Mouse (Mus musculus): ENCODE results near the gene Slc38a9.

The Slc38a9 gene

DNA sequence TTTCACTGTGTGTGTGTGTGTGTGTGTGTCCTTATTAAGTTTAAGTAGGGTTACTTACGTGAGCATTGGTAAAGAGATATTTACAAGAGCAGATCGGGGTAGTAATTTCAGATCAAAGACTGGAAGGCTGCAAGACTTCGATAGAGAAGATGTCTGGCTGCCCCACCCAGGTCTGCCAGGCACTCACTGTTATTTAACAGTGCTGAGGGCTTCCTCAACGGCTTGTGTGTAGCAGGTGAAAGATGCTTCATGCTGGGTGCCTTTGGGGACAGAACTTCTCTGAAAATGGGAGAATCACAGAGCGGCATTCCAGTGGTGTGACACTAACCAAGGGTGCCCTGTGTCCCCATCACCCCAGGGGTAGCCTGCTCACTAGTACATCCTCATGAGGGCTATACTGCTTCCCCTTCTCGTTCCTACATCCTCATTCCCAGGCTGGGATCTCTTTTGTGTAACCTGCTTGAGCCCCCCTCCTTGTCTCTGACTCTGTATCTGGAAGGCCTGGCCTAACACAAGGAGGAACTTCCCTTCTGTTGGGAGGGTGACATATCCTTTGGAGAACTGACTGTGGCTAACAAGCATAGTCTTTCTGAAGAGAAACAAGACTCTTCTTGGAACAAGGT, 87.4 kb downstream of the Slc38a9 start:
- DNase-seq = no peak

DNA sequence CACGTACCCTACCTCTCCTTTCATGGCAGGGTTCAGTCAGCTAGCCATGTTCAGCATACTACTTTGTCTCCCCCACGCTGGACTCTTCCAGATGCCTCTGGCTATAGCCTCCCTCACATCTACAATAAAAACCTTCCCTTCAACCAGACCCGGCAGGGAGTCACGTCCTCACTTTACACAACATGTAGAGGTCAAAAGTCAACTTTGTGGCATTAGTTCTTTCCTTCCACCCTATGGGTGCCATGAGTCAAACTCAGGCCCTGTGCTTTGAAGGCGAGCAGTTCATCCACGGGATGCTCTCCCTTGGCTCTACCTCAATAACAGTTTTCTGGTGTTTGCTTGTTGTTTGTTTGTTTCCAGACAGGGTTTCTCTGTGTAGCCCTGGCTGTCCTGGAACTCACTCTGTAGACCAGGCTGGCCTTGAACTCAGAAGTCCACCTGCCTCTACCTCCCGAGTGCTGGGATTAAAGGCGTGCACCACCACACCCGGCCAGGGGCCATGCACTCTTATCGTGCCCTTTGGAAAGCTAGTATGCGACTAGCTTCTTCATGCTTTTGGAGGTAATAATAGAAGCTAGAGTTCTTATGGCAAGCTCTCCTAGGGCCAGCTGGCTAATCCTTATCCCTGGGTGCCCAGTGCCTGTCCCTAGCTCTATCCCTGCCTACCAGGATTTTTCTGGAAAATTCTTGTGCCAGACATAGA, 88.4 kb downstream of the Slc38a9 start:
- DNase-seq = no peak

DNA sequence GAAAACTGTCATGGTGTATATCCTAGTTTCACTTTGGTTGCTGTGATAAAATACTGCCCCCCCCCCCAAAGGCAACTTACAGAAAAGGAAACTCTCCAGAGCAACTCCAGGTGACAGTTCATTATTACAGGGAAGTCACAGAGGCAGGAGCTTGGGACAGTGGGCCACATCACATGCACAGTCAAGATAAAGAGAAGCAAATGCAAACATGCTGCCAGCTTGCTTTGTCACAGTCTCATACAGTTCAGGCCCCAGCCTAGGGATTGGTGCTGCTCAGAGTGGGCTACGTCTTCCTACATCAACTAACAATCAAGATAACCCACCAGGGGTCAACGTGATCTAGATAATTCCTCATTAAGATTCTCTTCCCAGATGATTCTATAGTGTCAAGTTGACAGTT, 89.3 kb downstream of the Slc38a9 start:
- DNase-seq = no peak

DNA sequence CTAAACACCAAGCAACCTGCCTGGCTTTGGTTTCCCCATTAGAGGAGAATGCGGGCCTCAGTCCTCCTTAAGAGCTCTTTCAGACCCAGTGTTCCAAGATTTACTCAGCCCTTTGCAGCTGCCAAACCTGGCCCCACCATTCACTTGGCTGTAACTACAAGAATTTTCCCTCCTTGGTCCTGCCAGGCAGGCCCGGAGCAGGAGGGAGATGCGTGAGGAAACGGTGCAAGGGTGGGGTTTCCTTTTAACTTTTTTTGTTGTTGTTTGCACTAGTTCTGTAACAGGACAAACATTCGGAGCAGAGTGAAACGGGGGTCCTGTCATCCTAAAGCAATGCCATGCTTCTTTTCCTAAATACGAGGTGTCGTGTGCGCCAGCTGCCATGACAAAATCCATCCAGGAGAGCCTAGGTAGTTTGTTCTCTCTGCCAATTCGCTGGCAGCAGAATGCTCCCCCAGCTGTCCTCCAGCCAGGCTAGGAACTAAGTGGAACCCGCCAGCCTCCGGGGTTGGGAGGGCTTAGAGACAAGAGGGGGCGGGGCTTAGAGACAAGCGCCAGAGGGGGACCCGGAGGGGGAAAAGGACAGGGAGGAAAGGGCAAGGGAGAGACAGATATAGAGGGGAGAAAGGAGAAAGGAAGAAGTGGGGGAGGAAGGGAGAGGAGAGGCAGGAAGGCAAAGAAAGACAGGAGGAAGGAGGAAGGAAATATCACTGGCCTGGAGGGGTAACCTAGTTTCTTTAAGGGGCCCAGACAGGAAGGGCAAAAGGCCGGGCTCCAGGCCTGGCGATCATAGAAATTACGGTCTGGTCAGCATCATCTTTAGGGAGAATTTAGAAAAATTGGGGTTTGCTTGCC, 91.1 kb downstream of the Slc38a9 start:
- DNase-seq = peak; percentile 71

DNA sequence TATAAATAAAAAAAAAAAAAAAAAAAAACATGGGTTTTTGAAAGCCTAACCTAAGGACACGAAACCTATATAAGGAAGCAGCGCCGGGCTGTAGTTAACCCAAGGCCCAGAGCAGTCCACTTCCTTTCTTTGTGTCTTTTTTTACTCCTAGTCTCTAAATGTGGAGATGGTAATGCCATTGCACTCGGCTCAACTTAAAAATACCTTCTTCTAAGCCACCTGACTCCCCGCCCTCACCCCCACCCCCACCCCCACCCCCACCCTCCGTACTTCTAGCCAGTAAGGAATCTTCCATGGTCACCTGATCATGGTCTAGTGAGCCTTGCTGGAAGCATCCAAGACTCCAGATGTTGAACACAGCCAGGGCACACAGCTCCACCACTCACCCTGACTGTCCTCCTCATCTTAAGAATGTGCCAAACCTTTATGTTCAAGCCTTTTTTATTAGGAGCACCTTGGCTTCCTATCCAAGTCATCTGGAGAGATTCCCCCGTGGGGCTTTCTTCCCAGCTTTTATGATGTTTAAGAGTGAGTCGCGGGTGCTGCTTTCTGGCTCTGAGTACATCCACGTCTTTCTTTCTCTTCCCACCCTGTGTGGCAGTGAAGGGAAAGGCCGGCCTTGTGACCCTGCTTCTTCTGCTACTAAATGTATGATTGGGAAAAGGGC, 91.9 kb downstream of the Slc38a9 start:
- DNase-seq = no peak

DNA sequence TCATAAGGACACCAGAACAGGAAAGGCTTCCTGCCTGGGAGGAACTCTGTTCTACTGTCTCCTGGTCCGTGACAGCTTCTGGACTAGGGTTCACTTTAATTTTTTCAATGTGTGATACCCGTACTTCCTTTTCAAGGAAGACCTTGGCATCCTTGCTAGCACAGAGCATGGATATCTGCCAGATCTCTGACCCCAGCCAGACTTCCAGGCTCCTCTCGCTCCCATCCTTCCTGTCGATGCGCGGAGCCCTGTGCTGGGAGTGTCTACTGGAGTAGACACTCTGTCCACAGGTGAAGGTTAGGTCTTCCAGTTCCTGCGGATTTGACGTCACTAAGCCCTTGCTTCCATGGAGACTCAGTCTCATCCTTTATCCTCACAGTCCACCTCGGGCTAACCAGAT, 93.0 kb downstream of the Slc38a9 start:
- DNase-seq = peak; percentile 71

DNA sequence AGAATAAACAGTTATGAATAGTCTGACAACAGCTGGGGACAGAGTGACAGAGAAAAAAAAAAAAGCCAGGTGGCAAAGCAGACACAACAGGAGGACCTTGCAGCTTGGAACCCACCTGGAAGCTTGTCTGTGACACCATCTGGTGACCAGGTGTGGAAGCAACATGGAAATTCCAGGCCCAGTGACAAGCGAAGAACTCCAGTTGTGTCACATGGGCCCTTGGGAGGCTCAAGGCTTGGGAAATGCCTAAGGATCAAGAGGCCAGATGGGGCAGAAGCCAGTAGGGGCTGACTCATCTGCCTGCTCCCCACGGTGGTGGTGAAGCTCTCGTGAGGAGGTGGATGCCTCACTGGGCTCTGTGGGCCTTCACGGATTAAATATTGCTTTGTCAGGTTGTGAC, 94.3 kb downstream of the Slc38a9 start:
- DNase-seq = no peak

DNA sequence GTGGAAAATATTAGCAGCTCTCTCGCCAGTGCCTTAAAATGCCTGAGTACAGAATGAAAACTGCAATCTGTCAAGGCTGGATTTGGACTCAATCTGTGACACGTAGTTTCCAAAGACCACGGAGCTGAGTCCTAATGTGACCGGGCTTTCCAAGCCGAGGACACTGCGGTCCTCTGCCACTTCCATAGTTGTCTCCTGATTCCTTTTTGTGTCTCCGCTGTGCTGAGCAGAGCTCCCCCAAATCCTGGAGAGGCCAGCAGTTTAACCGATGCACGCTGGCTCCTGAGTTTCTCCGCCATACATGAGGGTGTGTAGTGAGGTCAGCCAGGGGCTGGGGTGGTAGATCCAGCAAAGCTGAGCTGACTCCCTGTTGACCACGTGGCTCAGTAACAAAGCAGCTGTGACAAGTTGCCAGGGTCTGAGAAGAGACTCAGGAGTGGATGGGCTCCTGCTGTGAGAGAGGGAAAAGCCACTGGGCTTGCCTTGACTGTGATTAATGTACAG, 95.0 kb downstream of the Slc38a9 start:
- DNase-seq = no peak

DNA sequence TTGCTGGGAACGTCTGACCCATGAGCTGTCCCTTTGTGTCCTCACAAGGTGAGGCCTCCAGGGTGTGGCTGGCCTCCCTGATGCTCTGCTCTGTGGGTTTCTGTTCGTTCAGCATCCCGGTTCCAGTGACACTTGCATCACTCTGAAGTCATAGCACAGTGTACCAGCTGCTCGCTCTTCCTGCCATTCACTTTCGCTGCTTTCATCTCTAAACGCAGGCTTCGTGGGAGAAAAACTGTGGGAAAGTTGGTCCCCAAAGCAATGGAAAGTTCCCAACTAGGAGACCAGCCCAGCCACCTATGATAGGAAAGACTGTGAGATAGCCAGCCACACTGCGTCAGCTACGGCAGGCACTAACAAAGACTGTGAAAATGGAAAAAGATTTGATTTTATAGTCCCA, 96.8 kb downstream of the Slc38a9 start:
- DNase-seq = no peak

DNA sequence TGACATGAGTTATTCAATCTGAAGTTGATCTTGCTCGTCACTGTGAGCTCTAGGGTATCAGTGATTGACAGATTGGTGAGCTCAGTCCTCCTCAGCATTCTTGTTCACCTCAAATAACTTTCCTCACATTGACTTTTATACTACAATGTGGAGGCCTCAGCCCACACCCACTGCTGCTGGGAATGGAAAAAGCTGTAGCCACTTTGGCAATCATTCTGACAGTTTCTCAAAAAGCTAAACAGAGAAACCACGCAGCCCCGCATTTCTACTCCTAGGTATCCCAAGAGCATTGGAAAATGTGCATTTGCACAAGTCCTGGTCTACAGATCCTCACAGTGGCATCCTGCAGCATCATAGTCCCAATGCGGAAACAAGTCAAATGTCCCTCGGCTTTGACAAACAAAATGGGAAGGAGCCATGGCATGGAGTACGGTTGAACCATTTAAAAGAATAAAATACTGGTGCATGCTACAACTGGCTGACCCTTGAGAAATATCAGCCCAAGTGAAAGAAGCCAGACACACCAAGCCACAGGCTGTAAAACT, 98.1 kb downstream of the Slc38a9 start:
- no peak for DNase-seq

DNA sequence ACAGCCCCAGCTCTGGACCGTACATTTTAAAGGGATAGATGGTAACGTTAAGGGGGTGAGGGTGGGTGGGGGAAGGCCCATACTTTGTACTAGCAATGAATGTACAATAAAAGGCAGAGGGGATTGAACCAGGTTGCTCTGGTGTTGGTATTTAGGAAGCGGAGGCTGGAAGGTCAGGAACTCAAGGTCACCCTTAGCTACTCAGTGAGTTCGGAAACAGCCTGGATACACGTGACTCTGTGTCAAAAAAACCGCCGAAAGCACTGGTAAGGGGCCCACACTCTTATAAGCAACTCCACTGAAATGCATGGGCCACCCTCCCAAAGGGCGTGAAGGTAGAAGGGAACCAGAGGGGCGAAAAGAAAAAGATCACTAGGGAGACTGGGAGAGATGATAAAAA, 98.8 kb downstream of the Slc38a9 start:
- DNase-seq = no peak

DNA sequence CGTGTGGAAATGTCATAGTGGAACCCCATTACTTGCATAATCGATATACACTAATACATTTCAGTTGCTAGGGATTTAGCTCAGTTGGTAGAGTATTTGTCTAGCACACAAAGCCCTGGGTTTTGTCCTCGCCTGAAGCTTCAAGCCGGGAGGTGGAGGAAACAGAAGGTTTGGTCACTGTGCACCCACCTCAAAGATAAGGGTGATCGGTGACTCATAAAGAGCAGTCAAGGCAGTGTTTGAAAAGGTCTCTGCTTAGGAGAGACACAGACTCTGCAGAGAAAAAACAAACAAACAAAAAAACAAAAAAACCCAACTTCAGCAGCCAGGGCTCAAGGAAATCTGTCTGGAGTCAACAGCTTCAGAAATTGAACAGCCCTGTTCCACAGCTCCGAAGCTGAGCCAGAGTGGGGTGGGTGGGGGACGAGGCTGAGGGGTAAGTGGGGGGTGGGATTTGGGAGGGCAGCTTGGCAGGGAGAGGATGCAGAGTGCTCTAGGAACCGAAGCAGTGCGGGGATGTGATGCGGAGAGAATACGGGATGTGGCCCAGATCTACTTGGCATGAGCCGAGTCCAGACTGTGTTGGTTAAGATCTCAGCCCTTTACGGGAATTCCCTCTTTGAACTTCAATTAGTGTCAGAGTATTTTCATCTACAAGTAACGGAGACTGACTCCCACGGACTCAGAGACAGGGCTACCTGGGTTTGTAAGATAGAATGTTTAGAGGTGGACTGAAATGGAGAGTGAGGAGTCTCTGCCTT, 99.4 kb downstream of the Slc38a9 start:
- DNase-seq = no peak

DNA sequence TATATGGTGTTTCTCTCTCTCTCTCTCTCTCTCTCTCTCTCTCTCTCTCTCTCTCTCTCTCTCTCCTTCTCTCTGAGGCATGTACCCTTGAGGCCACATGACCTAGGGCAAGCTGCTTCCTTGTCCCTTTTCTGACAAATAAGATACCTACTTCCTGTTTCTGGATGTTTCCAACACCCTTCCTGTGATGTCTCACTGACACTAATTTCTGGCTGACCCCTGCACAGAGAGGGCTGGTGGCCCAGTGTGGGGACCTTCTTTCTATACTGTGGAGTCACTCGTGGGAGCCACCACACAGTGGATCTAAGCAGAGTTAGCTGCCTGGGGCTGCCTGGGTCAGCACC, 100.0 kb downstream of the Slc38a9 start:
- DNase-seq = no peak

DNA sequence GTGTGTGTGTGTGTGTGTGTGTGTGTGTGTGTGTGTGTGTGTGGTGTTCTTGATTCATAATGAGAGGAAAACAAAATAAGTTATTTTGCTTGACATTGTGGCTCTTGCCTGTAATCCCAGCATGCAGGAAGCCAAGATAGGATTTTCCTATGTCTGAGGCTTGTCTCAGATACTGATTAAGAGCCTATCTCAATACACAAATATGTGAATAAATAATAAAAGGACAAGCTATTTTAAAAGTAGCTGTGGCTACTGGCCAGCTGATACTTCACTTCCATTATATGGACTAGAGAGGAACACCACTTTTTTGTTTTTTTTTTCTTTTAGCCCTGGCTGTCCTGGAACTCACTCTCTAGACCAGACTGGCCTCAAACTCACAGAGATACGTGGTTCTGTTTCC, 101.2 kb downstream of the Slc38a9 start:
- DNase-seq = no peak

DNA sequence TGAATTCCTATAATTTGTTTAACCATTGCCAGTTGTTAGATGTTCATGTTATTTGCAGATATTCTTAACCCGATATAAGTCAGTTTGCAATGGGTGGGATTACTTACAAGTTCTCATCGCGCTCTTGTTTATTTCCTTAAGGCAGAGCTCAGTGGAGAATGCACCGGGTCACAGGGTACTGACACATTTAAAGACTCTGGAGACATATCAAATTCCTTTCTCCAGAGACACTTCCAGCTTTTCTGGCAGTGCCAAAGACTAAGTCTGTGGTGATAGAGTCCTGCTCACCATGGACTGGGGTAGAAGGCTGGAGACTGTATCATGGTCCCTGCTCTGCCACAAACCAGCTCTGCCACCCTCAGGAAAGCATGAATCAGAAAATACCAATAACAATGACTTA, 102.0 kb downstream of the Slc38a9 start:
- no peak for DNase-seq

DNA sequence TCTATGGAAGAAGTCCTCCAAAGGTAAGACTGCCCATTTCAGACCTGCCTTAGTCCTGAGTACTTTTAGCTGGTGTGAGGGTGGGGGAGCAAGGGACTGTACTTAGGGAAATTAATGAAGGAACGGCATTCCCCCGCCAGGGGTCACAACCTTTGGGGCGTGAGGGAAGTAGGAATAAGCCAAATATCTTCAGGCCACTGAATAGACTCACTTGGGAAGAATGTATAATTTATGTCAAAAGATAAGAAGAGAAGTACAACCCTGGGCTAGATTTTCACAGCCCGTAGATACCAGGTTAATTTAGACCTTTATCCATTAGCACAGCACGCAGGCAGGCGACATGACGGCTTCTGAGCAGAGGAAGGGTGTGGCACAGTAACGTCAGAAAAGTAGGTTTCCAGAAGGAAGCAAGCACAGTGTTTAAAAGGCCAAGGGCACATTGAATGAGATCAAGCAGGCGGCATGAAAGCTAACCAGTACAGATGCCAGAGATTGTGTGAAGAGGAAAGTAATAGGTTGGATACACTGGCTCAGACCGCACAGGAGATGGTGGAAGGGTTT, 103.1 kb downstream of the Slc38a9 start:
- no peak for DNase-seq

DNA sequence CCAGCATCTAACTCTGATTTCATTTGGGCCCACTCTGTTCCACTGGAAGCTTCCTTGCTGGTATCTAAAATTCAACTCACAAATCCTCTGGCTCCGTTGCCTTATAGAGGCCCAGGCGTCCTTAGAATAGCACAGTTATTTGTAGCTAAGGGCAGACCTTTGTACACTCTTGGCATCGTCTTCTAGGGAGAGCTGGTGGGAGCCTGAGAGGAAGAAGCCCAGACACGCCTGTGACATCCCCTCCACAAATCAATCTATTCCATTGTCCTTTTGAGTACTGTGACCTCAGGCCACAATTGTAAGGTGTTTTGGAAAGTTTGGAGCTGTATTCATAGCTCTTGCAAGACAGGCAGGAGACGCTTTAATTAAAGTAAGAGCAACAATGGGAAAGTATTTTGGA, 104.0 kb downstream of the Slc38a9 start:
- DNase-seq = no peak

DNA sequence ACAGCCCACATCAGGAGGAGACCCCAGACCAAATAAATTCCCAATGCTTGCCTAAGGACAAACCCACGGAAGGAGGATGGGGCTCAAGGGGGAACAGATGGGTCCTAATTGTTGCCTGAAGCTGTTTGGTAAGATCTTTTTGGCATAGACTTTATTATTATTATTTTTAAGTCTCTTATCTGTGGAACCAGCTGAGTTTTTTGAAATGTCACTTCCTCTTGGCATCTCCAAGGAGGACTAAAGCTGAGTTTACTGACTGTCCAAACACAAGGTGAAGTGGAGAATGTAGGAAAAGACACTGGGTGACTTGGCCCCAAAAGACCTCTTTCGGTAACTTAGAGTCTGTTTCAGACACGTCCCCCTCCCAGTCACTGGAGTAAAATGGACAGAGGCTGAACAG, 105.1 kb downstream of the Slc38a9 start:
- no peak for DNase-seq

DNA sequence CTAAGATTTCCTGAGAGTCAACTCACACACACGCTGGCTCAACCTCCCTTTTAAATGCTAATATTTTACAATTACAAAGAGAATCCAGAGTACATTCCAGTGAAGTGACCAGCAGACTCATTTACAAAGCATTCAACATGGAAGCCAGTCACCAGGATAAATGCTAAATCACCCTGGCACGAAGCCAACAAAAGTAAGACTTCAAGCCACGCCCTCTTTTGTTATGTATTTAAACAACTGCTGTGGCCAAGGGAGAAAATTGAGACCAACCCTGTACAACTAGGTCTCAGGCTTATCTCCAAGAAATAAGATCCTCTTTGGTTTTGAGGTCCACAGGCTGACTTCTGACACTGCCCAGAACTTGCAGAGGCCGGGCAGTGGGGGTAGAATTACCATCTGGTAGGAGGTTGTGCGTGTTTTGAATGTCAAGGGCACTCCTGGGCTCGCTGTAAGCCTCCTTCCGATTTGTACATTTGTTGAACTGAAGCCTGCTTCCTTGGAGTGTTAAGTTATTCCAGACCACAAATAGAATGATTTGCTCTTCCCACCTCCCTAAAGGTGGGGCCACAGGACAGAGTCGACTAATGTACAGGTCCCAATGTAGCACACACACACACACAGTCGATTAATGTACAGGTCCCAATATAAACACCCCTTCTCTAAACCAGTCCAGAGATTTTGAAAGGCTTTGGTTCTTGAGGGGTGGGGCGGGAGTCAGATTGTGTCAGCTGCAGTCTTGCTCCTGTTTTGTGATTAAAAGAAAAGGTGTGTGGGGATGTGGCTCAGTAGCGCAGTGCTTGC, 110.2 kb downstream of the Slc38a9 start:
- DNase-seq = peak; percentile 61

DNA sequence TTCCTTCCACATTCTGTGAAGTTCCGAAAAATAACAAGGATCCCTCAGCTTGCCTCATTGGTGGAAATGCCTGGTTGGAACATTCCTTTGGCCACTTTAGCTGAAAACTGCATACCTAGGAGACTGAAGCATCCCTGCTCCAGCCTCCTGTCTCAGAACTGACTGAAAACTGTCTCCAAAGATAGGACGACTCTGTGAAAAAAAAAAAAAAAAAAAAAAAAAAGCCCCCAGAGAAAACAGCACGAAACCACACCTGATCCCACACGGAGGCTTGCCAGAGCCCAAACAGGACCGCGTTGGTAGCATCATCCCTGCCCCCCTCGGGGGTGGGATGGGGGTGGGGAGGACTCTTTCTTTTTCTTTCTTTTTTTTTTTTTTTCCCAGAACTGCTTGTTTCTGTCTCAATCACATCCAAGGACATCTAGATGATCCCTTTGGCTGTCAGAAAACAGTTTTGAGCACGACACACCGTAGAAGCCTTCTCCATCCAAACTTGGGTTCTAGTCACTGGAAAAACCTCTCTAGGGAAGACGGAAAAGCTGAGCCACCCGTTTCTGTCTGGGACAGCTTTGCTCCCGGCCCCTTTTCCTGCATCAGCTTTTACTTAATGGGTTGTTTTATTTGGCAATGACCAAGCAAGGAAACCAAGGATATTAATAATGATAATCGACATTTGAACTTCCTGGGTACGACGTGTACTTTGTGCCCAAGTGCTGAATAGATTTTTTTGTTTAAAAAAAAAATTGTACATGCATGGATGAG, 111.1 kb downstream of the Slc38a9 start:
- no peak for DNase-seq
